Mouse (Mus musculus) CD4-positive naive resting alpha-beta T cell, adult 76 days (primary cell): ENCODE results near the gene Nlrp4b. TPM values are rescaled to one million over a fixed set of nuclear protein-coding genes. Genes with fewer than 3 reads are reported as not detected.

ENCODE experiments used
- total RNA-seq: library from RNA; stranded (reverse); gene quantifications from one replicate; pipeline ENCODE4 v1.2.4, GENCODE M21; 2023

Nlrp4b gene
- not detected for total RNA-seq

GRCm38 (mm10) chr7:10687489-10687888 is at the start of gene Nlrp4b:
Nlrp4b (plus strand) TSS chr7:10687789.

DNA sequence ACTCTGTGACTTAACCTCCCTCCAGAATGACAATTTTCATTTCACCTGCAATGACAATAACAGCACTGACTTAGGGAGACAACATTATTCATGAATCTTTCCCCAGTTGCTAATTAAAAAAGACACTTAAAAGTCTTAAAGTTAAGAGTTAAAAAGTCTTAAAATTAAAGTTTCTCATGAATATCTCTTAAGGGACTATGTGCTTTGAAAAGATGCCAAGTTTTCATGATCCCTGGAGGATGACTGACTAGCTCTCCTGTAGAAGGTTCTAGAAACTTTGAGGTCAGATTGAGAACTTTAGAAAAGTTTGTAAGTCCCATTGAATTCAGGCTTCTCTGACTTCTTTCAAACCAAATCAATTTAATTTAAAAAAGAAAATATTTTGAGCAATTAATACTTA is 66.7 kb downstream of the Nlrp4b start, which contains the start of gene Vmn1r71:
Gene Vmn1r71 (minus strand): TSS at position 101 of the 400 bp plus-strand sequence.

Other genes starting within 250 kb of the Nlrp4b start
- not detected for gene Vmn1r67, start 244.5 kb upstream of the Nlrp4b start, total RNA-seq
- 0.64 TPM for gene Zik1, start 192.4 kb upstream of the Nlrp4b start, total RNA-seq
- not detected for gene Vmn1r68, start 129.3 kb upstream of the Nlrp4b start, total RNA-seq
- not detected for gene Vmn1r69, start 74.1 kb upstream of the Nlrp4b start, total RNA-seq
- gene Vmn1r70, start 56.3 kb upstream of the Nlrp4b start, total RNA-seq, result not detected
- gene Vmn1r71, start 66.6 kb downstream of the Nlrp4b start, total RNA-seq, result not detected
- gene Zscan4b, start 217.3 kb downstream of the Nlrp4b start, total RNA-seq, result not detected